Mouse (Mus musculus) cortical plate, adult 2 months (tissue): ENCODE data around the gene Slc13a4.

Source experiments
- CTCF ChIP-seq: fragments of 200-500 bp; IDR thresholded peaks from 2 replicates; pipeline ENCODE4 v1.5.1; 2011; ENCODE audit warnings: mild to moderate bottlenecking, control low read depth, low read length; ENCODE audit not compliant: insufficient read depth; ENCODE audit errors: extremely low read depth
- POLR2A ChIP-seq: fragments of 200-500 bp; IDR thresholded peaks from 2 replicates; pipeline ENCODE4 v1.6.1; 2011; ENCODE audit warnings: mild to moderate bottlenecking, low read length, control low read depth; ENCODE audit not compliant: insufficient read depth; ENCODE audit errors: extremely low read depth

DNA sequence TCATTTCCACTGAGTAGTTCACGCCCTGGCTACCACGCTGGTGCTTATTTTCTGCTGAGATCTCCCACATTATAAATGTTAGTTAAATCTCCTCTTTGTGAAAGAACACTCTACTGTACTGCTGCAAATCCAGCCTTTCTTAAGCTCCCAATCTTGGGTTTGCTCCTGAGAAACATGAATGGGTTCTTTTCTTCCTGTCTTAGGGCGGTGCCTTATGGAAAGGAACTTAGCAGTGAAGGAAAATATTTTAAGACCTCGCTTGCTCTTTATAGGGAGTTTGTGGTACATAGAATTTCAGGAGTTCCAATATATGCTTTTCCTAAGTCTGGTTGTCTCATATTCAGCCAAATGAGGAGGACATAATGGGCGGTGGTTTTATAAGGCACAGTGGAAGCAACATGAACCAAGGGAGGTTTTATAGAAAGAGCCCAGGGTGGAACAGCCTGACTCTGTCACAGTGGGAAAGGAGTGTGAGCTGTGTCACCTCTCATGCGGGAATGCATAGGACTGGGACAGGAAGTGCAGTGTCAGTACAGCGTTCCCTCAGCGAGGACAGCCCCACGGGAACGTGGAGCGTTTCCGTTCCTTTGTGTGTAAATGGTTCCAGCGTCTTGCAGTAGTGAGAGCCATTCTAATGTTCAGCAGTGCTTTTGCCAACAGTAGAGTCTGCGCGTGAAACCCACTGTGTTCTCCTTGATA is 42.2 kb downstream of the Slc13a4 start:
- no peak for TF ChIP-seq POLR2A
- no peak for TF ChIP-seq CTCF
